ENCODE assay signal across 14 mouse cellular contexts in genomic region chr8:121047441-121047840, GRCm38 (mm10). TPM values are rescaled to one million over a fixed set of nuclear protein-coding genes. Genes with fewer than 3 reads are reported as not detected.
DNase-seq lines count a peak whose midpoint lies in the region; ATAC-seq and TF ChIP-seq lines count a peak whose summit lies in the region.
"Had no signal": no experiment of that assay in that cellular context is flagged by ENCODE, and none has a peak within 500 bp of the region (broad histone marks: within the 10 kb centered on the region; RNA-seq: fewer than 3 reads in every experiment).

No protein-coding gene starts in this region.

- H3K4me1 ChIP-seq in spleen, adult 2 months (ENCODE audit: control insufficient read depth, insufficient read depth, insufficient read length), result no peaks in the 10 kb centered on the region
- no peaks in the 10 kb centered on the region for H3K4me1 ChIP-seq in lung, postnatal 0 days (ENCODE audit: insufficient read depth, low read depth, low read length)
- H3K4me1 ChIP-seq: forebrain, embryonic 13.5 days had no signal

- no peak for ATAC-seq in lung, postnatal 0 days
- ATAC-seq: forebrain, embryonic 13.5 days; inflammation-experienced regulatory T-cells, adult 6 months had no signal

- no peaks in the 10 kb centered on the region for H3K36me3 ChIP-seq in spleen, adult 2 months (ENCODE audit: control insufficient read depth, insufficient read depth, low read length)
- no peaks in the 10 kb centered on the region for H3K36me3 ChIP-seq in lung, postnatal 0 days (ENCODE audit: insufficient read depth, low read length)
- H3K36me3 ChIP-seq: embryonic facial prominence, embryonic 12.5 days had no signal

- TF ChIP-seq EP300 in lung, postnatal 0 days (IDR thresholded peaks at IDR 0.05), result no peak

- intact Hi-C loops in heart, postnatal 36 days (cut with DNase I), result no loop called here

- no peaks in the 10 kb centered on the region for H3K9me3 ChIP-seq in lung, postnatal 0 days (ENCODE audit: low read length)
- H3K9me3 ChIP-seq: embryonic facial prominence, embryonic 12.5 days had no signal

- 79% methylated on average over 9 of the region's 9 CpGs for WGBS in spleen, adult 2 months
- WGBS in lung, postnatal 0 days, result 63% methylated on average over 9 of the region's 9 CpGs

- DNase-seq in heart, postnatal 4 days, result peak; percentile 18
- DNase-seq in heart, postnatal 36 days, result no peak
- no peak for DNase-seq in spleen, adult 2 months (ENCODE audit: low read depth in 1 of 2, low spot score in 2 of 2)
- DNase-seq in spleen, postnatal 4 days (ENCODE audit: low spot score in 2 of 2), result no peak
- DNase-seq in lung, postnatal 0 days (ENCODE audit: low spot score), result no peak
- no peak for DNase-seq in frontal cortex, postnatal 10 days (ENCODE audit: low spot score in 2 of 2)
- no peak for DNase-seq in urinary bladder, postnatal 14 days (ENCODE audit: low spot score)
- no peak for DNase-seq in Muller cell, postnatal 12 days (ENCODE audit: inconsistent ontology term)
- DNase-seq: cerebellum, adult 11 months; gastrocnemius, postnatal 14 days had no signal

- H3K27me3 ChIP-seq in spleen, adult 2 months (ENCODE audit: control insufficient read depth, insufficient read depth, low read length), result no peaks in the 10 kb centered on the region
- no peaks in the 10 kb centered on the region for H3K27me3 ChIP-seq in lung, postnatal 0 days (replicated peaks; ENCODE audit: insufficient read depth, low read length)
- H3K27me3 ChIP-seq: forebrain, embryonic 13.5 days had no signal

- H3K4me3 ChIP-seq in spleen, adult 2 months (ENCODE audit: extremely low read depth, insufficient read depth, insufficient read length), result no peak overlapping the region
- H3K4me3 ChIP-seq in lung, postnatal 0 days (ENCODE audit: low read depth, low read length), result no peak overlapping the region
- H3K4me3 ChIP-seq: embryonic facial prominence, embryonic 12.5 days; forebrain, embryonic 13.5 days; megakaryocyte, embryonic 14.5 days had no signal

- no peak overlapping the region for H3K4me2 ChIP-seq in lung, postnatal 0 days (replicated peaks; ENCODE audit: low read depth, low read length)
- H3K4me2 ChIP-seq: embryonic facial prominence, embryonic 12.5 days; forebrain, embryonic 13.5 days had no signal

- no peak overlapping the region for H3K27ac ChIP-seq in spleen, adult 2 months (ENCODE audit: insufficient read depth, low read length)
- no peak overlapping the region for H3K27ac ChIP-seq in lung, postnatal 0 days (ENCODE audit: low read length)
- H3K27ac ChIP-seq: embryonic facial prominence, embryonic 12.5 days; forebrain, embryonic 13.5 days had no signal

- TF ChIP-seq CTCF in spleen, adult 2 months (IDR thresholded peaks at IDR 0.05; ENCODE audit: extremely low read depth, insufficient read depth, insufficient read length, insufficient replicate concordance), result peak; percentile 9; the same call in 1 of the 2 replicates
- peak; percentile 49 for TF ChIP-seq CTCF in lung, postnatal 0 days (IDR thresholded peaks at IDR 0.05)

- H3K9ac ChIP-seq in lung, postnatal 0 days (replicated peaks; ENCODE audit: low read depth), result no peak overlapping the region
- H3K9ac ChIP-seq: embryonic facial prominence, embryonic 12.5 days; forebrain, embryonic 13.5 days had no signal

- no peak for TF ChIP-seq POLR2A in spleen, adult 2 months (IDR thresholded peaks at IDR 0.05; ENCODE audit: low read depth, low read length)

RNA-seq across cellular contexts. Expression of gene Foxf1, which starts 36.7 kb away (rescaled TPM):
- total RNA-seq in heart, postnatal 4 days (2021), result under 1 TPM; 0.43 to 0.50 TPM
- total RNA-seq in heart, postnatal 36 days (2021), result under 1 TPM; 0.22 to 0.25 TPM
- 1.8 and 3.7 TPM in 2 replicates for polyA plus RNA-seq in spleen, adult 2 months (2012; rRNA removed)
- polyA plus RNA-seq in lung, postnatal 0 days (2015; fragmentation: Nextera tagmentation; extraction: Ambion mirVana), result 156 and 194 TPM in 2 replicates
